ENCODE assay signal across 27 mouse cellular contexts in genomic region chr11:58968551-58968950, GRCm38 (mm10). TPM values are rescaled to one million over a fixed set of nuclear protein-coding genes. Genes with fewer than 3 reads are reported as not detected.
A peak's percentile ranks its signal among the peaks of the same experiment; 100 is the strongest.
DNase-seq lines count a peak whose midpoint lies in the region; ATAC-seq and TF ChIP-seq lines count a peak whose summit lies in the region.
"Had no signal": no experiment of that assay in that cellular context is flagged by ENCODE, and none has a peak within 500 bp of the region (broad histone marks: within the 10 kb centered on the region; RNA-seq: fewer than 3 reads in every experiment).

No protein-coding gene starts in this region.

- 0 out of 2 replicates have a peak overlapping the region, but pooled peaks have one; percentile 60 for H3K27ac ChIP-seq in kidney, embryonic 14.5 days (ENCODE audit: low read depth, low read length)
- H3K27ac ChIP-seq in liver, embryonic 16.5 days (ENCODE audit: low read length), result no peak overlapping the region
- H3K27ac ChIP-seq in liver, embryonic 12.5 days, result no peak overlapping the region
- no peak overlapping the region for H3K27ac ChIP-seq in stomach, postnatal 0 days (replicated peaks)
- H3K27ac ChIP-seq: embryonic facial prominence, embryonic 10.5 days; embryonic facial prominence, embryonic 15.5 days; heart, adult 2 months; heart, embryonic 13.5 days; midbrain, embryonic 10.5 days; neural tube, embryonic 13.5 days had no signal

- H3K36me3 ChIP-seq in kidney, embryonic 14.5 days (ENCODE audit: control insufficient read depth, insufficient read depth, low read length), result peaks cover 3% of the 10 kb centered on the region; the same call in 1 of the 2 replicates
- peaks cover 2% of the 10 kb centered on the region; the same call in 1 of the 2 replicates for H3K36me3 ChIP-seq in liver, embryonic 16.5 days (ENCODE audit: control insufficient read depth, insufficient read depth)
- H3K36me3 ChIP-seq in liver, embryonic 12.5 days, result peaks cover 40% of the 10 kb centered on the region
- H3K36me3 ChIP-seq in stomach, postnatal 0 days (ENCODE audit: control insufficient read depth, insufficient read depth, low read length), result no peaks in the 10 kb centered on the region

- H3K27me3 ChIP-seq in kidney, embryonic 14.5 days (ENCODE audit: control insufficient read depth, insufficient read depth, low read length), result no peaks in the 10 kb centered on the region
- H3K27me3 ChIP-seq in liver, embryonic 16.5 days (ENCODE audit: control insufficient read depth, insufficient read depth, low read depth, low read length), result no peaks in the 10 kb centered on the region; the same call in 1 of the 2 replicates
- H3K27me3 ChIP-seq in liver, embryonic 12.5 days (replicated peaks), result peaks cover 17% of the 10 kb centered on the region
- no peaks in the 10 kb centered on the region for H3K27me3 ChIP-seq in stomach, postnatal 0 days (ENCODE audit: control insufficient read depth, insufficient read depth, low read length)
- H3K27me3 ChIP-seq: neural tube, embryonic 13.5 days; Patski had no signal

- no peak overlapping the region for H3K4me2 ChIP-seq in kidney, embryonic 14.5 days (replicated peaks; ENCODE audit: low read depth, low read length)
- H3K4me2 ChIP-seq in liver, embryonic 16.5 days (ENCODE audit: low read depth, low read length), result no peak overlapping the region
- H3K4me2 ChIP-seq in liver, embryonic 12.5 days, result no peak overlapping the region
- H3K4me2 ChIP-seq in stomach, postnatal 0 days (replicated peaks; ENCODE audit: low read depth), result no peak overlapping the region
- H3K4me2 ChIP-seq: embryonic facial prominence, embryonic 15.5 days; heart, embryonic 13.5 days; neural tube, embryonic 13.5 days had no signal

- TF ChIP-seq EP300 in stomach, postnatal 0 days (optimal IDR thresholded peaks at IDR 0.05), result no peak

- no peak overlapping the region for H3K9ac ChIP-seq in kidney, embryonic 14.5 days (ENCODE audit: low read depth, low read length)
- no peak overlapping the region for H3K9ac ChIP-seq in liver, embryonic 16.5 days (ENCODE audit: low read depth, low read length)
- no peak overlapping the region for H3K9ac ChIP-seq in liver, embryonic 12.5 days
- H3K9ac ChIP-seq in stomach, postnatal 0 days (ENCODE audit: low read length), result no peak overlapping the region
- H3K9ac ChIP-seq: embryonic facial prominence, embryonic 15.5 days; neural tube, embryonic 13.5 days had no signal

- no peaks in the 10 kb centered on the region for H3K9me3 ChIP-seq in kidney, embryonic 14.5 days (ENCODE audit: control insufficient read depth, low read length)
- H3K9me3 ChIP-seq in liver, embryonic 16.5 days (replicated peaks; ENCODE audit: control insufficient read depth, low read length), result no peaks in the 10 kb centered on the region
- no peaks in the 10 kb centered on the region for H3K9me3 ChIP-seq in liver, embryonic 12.5 days (replicated peaks)
- H3K9me3 ChIP-seq in stomach, postnatal 0 days (ENCODE audit: control insufficient read depth, low read length), result no peaks in the 10 kb centered on the region
- H3K9me3 ChIP-seq: embryonic facial prominence, embryonic 10.5 days; embryonic facial prominence, embryonic 15.5 days; G1E; heart, embryonic 13.5 days; midbrain, embryonic 10.5 days; neural tube, embryonic 13.5 days had no signal

- H3K4me3 ChIP-seq in kidney, embryonic 14.5 days (ENCODE audit: low read length), result no peak overlapping the region
- no peak overlapping the region for H3K4me3 ChIP-seq in liver, embryonic 16.5 days (ENCODE audit: low read depth, low read length)
- H3K4me3 ChIP-seq in liver, embryonic 12.5 days, result no peak overlapping the region
- H3K4me3 ChIP-seq in stomach, postnatal 0 days (ENCODE audit: low read depth, low read length), result no peak overlapping the region
- H3K4me3 ChIP-seq: embryonic facial prominence, embryonic 10.5 days; embryonic facial prominence, embryonic 15.5 days; heart, adult 2 months; heart, embryonic 13.5 days; midbrain, embryonic 10.5 days; neural tube, embryonic 13.5 days had no signal

- H3K4me1 ChIP-seq in kidney, embryonic 14.5 days (ENCODE audit: control insufficient read depth, insufficient read depth, low read length), result peaks cover 10% of the 10 kb centered on the region
- H3K4me1 ChIP-seq in liver, embryonic 16.5 days (ENCODE audit: control insufficient read depth, low read depth, low read length), result peaks cover 14% of the 10 kb centered on the region
- H3K4me1 ChIP-seq in liver, embryonic 12.5 days, result peaks cover 48% of the 10 kb centered on the region
- H3K4me1 ChIP-seq in stomach, postnatal 0 days (replicated peaks; ENCODE audit: control insufficient read depth, insufficient read depth), result no peaks in the 10 kb centered on the region
- H3K4me1 ChIP-seq: embryonic facial prominence, embryonic 15.5 days had no signal

- ATAC-seq in kidney, embryonic 14.5 days (ENCODE audit: low FRiP score, low TSS enrichment), result no peak
- peak; percentile 20; the same call in 1 of the 2 replicates for ATAC-seq in liver, embryonic 16.5 days (ENCODE audit: low read depth)
- no peak for ATAC-seq in liver, embryonic 12.5 days
- peak; percentile 11; the same call in 1 of the 2 replicates for ATAC-seq in stomach, postnatal 0 days (ENCODE audit: low FRiP score, low TSS enrichment)
- ATAC-seq: forebrain, embryonic 14.5 days; Patski had no signal

- no peak for TF ChIP-seq CTCF in stomach, postnatal 0 days (IDR thresholded peaks at IDR 0.05; ENCODE audit: low read depth)

- peak; percentile 18 for DNase-seq in cerebellum, adult 11-12 months
- DNase-seq in cerebellum, postnatal 10 days, result no peak
- DNase-seq in kidney, postnatal 36 days, result no peak
- DNase-seq in stomach, postnatal 0 days (ENCODE audit: low spot score), result no peak
- DNase-seq: adrenal gland, postnatal 10 days; cerebellum, adult 18-20 months; cerebellum, postnatal 14 days; gastrocnemius, postnatal 25 days; heart, adult 2 months; heart, postnatal 10 days; kidney, postnatal 10 days; lung, adult 18-20 months; lung, postnatal 10 days; right cerebral cortex, postnatal 4 days; thymus, postnatal 4 days had no signal

- 79% methylated on average over 7 of the region's 7 CpGs for WGBS in kidney, embryonic 14.5 days
- WGBS in liver, embryonic 16.5 days (ENCODE audit: insufficient replicate concordance), result 56% methylated on average over 7 of the region's 7 CpGs
- WGBS in liver, embryonic 12.5 days (ENCODE audit: insufficient replicate concordance), result 58% methylated on average over 7 of the region's 7 CpGs
- 76% methylated on average over 7 of the region's 7 CpGs for WGBS in stomach, postnatal 0 days

RNA-seq across cellular contexts. Expression of gene Trim11, which starts 9.3 kb away (rescaled TPM):
- 16.7 and 19.8 TPM in 2 replicates for polyA plus RNA-seq in kidney, embryonic 14.5 days (2014; fragmentation: Nextera tagmentation; extraction: Ambion mirVana)
- 8.2 and 8.7 TPM in 2 replicates for polyA plus RNA-seq in liver, embryonic 16.5 days (2015; fragmentation: Nextera tagmentation; extraction: Ambion mirVana)
- polyA plus RNA-seq in liver, embryonic 12.5 days (2016; fragmentation: Nextera tagmentation; extraction: Ambion mirVana), result 11.2 and 11.5 TPM in 2 replicates
- polyA plus RNA-seq in stomach, postnatal 0 days (2015; fragmentation: Nextera tagmentation; extraction: Ambion mirVana), result 9.9 and 11.0 TPM in 2 replicates

RNA-seq across cellular contexts. Expression of gene Hist3h2a, which starts 14.1 kb away (rescaled TPM):
- 31.8 and 32.7 TPM in 2 replicates for polyA plus RNA-seq in kidney, embryonic 14.5 days (2014; fragmentation: Nextera tagmentation; extraction: Ambion mirVana)
- 21.2 and 24.4 TPM in 2 replicates for polyA plus RNA-seq in liver, embryonic 16.5 days (2015; fragmentation: Nextera tagmentation; extraction: Ambion mirVana)
- 14.3 and 16.9 TPM in 2 replicates for polyA plus RNA-seq in liver, embryonic 12.5 days (2016; fragmentation: Nextera tagmentation; extraction: Ambion mirVana)
- polyA plus RNA-seq in stomach, postnatal 0 days (2015; fragmentation: Nextera tagmentation; extraction: Ambion mirVana), result 18.7 and 19.1 TPM in 2 replicates

RNA-seq across cellular contexts. Expression of gene Trim17, which starts 14.1 kb away (rescaled TPM):
- 0.63 and 0.65 TPM in 2 replicates for polyA plus RNA-seq in kidney, embryonic 14.5 days (2014; fragmentation: Nextera tagmentation; extraction: Ambion mirVana)
- polyA plus RNA-seq in liver, embryonic 16.5 days (2015; fragmentation: Nextera tagmentation; extraction: Ambion mirVana), result 0.15 and 0.19 TPM in 2 replicates
- polyA plus RNA-seq in liver, embryonic 12.5 days (2016; fragmentation: Nextera tagmentation; extraction: Ambion mirVana), result 0.07 and 0.13 TPM in 2 replicates
- 0.05 and 0.08 TPM in 2 replicates for polyA plus RNA-seq in stomach, postnatal 0 days (2015; fragmentation: Nextera tagmentation; extraction: Ambion mirVana)

RNA-seq across cellular contexts. Expression of gene Hist3h2ba, which starts 19.8 kb away (rescaled TPM):
- 29.9 and 146 TPM in 2 replicates for polyA plus RNA-seq in kidney, embryonic 14.5 days (2014; fragmentation: Nextera tagmentation; extraction: Ambion mirVana)
- 17.9 and 22.4 TPM in 2 replicates for polyA plus RNA-seq in liver, embryonic 16.5 days (2015; fragmentation: Nextera tagmentation; extraction: Ambion mirVana)
- polyA plus RNA-seq in liver, embryonic 12.5 days (2016; fragmentation: Nextera tagmentation; extraction: Ambion mirVana), result 5.3 and 5.7 TPM in 2 replicates
- polyA plus RNA-seq in stomach, postnatal 0 days (2015; fragmentation: Nextera tagmentation; extraction: Ambion mirVana), result 7.5 and 8.9 TPM in 2 replicates
- polyA plus RNA-seq: G1E; liver, adult 2 months had no signal

RNA-seq across cellular contexts. Expression of gene Rnf187, which starts 29.8 kb away (rescaled TPM):
- 229 and 304 TPM in 2 replicates for polyA plus RNA-seq in kidney, embryonic 14.5 days (2014; fragmentation: Nextera tagmentation; extraction: Ambion mirVana)
- polyA plus RNA-seq in liver, embryonic 16.5 days (2015; fragmentation: Nextera tagmentation; extraction: Ambion mirVana), result 74.5 and 81.7 TPM in 2 replicates
- 200 and 207 TPM in 2 replicates for polyA plus RNA-seq in liver, embryonic 12.5 days (2016; fragmentation: Nextera tagmentation; extraction: Ambion mirVana)
- polyA plus RNA-seq in stomach, postnatal 0 days (2015; fragmentation: Nextera tagmentation; extraction: Ambion mirVana), result 136 and 140 TPM in 2 replicates

Comparison
In these comparisons a context has a peak if more than half of its experiments do, and no peak if none do; other contexts are left out.
1. ATAC-seq: peak in liver, embryonic 16.5 days (single experiment) and stomach, postnatal 0 days (single experiment); none in kidney, embryonic 14.5 days (single experiment) and liver, embryonic 12.5 days (single experiment).